Mouse (Mus musculus): ENCODE results near the gene Apol11b.
"Not testable (repeated sequence)": the region's sequence is repeated elsewhere in the genome, so short reads cannot be mapped to it uniquely, and the experiment has no call there.

- TF ChIP-seq EP300, CTCF (IDR thresholded peaks at IDR 0.05): not testable (repeated sequence)
These were observed 48.6 kb upstream of the Apol11b start for GRCm38 (mm10) chr15:77691532-77692311.
